Mouse (Mus musculus) cerebellum, adult 11 months (tissue): ENCODE measurements around the gene Gtf2a1.
"Not testable (repeated sequence)": the region's sequence is repeated elsewhere in the genome, so short reads cannot be mapped to it uniquely, and the experiment has no call there.

ENCODE experiments used
- DNase-seq: peaks from one replicate; pipeline ENCODE4 v3.0.0; 2022

The Gtf2a1 gene

DNA sequence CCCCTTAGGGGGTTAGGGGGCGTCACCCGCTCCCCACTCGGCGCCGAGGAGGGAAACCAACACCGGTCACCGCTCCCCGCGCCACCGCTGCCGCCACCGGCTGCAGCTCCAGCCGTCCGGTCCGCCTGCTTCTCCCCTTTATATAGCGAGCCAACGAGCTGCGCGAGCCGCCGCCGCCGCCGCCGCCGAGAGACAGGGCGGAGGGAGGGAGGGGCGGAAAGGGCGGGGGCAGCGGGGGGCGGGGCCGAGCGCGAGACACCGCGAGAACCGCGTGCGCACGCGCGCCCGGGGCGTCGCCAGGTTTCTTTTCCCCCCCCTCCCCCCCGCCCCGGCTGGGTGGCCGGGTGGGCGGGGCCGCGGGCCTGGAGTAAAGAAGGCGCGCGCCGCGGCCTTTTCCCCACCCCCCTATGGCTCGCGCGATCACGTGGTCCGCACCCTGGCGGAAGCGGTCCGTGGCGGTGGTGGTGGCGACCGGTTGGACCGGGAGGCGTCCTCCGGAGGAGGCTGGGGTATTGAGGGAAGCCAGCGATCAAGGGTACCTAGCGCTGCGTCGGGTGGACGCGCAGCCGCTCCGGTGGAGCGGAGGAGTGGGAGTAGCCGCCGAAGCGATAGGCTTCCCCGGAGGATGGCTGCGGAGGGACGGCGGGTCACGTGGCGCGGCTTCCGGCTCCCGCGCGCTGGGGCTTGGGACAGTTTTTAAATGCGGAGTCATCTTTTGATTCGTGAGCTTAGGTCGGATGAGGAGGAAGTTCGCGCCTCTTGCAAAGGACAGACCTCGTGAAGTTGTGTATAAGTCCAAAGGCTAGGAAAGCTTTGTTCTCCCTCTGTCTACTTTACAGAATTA, at the start of gene Gtf2a1:
Gene Gtf2a1 (minus strand): TSS at position 641 of the 844 bp plus-strand sequence.
- DNase-seq, result peak; percentile 95

DNA sequence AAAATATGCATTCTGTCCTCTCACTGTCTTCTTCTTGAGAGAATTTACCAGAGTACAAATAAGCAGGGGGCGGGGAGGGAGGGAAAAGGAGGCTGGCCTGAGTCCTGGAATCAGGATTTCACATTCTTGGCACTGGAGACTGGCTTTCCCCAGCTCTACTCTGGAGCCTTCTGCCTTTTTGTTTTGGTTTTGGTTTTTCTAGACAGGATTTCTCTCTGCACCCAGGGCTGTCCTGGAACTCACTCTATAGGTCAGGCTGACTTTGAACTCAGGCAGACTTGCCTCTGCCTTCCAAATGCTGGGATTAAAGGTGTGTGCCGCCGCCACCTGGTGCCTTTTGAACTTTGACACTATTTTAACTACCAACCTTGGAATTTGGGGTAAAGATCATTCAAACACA, 48.1 kb upstream of the Gtf2a1 start:
- DNase-seq, result no peak

DNA sequence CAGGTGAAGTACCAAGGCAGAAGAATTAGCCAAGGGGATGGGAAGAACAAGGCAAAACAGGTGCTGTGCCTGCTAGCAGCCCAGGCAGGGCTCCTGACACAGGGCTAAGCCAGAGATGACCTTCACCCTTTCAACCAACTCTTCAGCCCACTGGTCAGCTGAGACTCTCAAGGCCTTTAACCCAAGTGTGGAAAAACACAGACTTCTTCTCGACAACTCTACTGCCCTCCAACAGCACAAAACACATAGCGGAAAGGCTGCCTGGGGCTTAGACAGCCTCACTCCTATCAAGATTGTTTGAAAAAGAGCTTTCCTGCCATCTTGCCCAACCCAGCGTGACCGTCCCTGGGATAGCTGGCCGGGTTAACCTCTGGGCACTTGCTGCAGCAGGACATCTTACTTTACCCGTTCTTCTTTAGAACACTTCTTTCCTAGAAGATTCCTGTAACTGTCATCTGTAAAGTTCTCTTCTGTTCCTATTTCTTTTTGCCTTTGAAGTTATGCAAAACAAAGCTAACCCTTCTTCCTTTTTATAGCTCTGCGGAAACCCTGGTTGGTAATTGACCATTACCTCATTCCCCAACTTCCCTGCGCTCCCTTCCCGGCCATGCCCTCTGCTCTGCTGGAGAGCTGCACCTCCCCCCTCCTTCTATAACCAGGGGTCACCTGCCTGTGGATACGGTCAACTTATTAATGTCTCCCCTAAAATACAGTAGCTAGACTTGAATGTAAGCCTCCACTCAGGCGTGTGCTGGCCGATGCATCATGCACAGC, 47.0 kb upstream of the Gtf2a1 start:
- no peak for DNase-seq

DNA sequence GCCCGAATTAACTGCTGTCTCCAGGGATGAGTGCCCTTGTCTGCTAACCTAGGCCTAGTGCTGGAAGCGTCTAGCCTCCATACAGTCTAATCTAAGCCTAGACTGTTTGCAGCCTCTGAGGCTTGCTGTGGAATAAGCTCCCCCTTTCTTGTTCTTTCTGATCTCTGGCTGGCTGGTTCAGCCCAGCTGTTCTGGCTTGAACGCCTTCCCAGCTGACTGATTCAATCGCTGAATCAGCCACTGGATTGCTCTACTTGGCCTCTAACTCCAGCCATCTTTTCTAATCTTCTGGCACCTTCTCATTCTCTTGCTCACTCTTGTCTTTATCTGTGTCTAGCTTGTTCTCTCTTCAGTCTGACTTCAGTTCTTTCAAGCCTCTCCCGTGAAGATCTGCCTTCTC, 36.2 kb upstream of the Gtf2a1 start:
- no peak for DNase-seq

DNA sequence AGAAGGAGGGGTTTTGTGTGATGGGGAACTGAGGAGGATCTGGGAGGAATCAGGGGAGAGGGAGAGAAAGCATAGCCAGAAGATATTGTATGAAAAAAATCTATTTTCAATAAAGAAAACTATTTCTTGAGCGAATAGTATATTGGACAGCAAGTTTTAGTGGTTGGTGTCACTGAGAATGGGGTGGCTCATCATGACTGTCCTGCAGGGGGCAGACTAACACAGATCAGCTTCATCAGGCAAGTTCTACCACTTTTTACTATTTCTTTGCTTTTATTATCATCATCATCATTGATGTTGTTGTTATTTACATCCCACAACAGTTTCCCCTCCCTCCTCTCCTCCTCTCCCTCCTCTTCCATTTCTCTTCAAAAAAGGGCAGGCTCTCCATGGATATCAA, 34.7 kb upstream of the Gtf2a1 start:
- no peak for DNase-seq

DNA sequence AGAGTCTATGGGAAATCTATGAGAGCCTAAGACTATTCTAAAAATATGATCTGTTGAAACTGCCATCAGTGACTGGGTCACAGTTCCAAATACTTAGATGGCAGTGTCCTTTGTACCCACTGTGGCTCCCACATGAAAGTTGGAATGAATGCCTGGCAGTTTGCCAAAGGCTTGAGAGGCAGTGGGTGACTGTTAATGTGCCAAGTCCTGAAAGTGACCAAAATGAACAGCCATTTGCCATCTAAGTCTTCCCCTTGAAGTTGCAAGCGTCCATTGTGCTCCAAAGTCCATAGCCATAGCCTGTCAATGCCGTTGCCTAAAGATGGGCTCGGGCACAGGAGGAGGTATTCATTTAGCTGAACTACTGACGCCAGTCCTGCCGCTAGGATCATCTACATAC, 19.1 kb upstream of the Gtf2a1 start:
- DNase-seq, result no peak

DNA sequence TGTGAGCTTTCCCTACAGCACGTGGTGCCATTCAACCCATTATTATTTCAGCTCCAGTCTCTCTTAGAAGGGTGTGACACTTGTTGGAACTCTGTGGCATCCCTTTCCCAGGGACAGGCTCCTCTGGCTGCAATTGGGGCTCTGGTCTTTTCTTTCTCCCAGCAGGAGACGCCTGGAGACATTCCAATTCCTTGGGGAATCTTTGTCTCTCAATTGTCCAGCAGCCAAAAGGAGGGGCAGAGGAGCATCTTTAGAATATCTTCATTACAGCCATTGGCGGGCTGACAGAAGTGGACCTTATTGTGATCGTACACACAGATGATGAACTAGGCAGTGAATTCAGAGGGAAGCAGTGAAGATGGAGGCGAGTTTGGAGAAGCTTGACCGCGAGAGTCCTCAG, 17.4 kb upstream of the Gtf2a1 start:
- DNase-seq, result no peak

DNA sequence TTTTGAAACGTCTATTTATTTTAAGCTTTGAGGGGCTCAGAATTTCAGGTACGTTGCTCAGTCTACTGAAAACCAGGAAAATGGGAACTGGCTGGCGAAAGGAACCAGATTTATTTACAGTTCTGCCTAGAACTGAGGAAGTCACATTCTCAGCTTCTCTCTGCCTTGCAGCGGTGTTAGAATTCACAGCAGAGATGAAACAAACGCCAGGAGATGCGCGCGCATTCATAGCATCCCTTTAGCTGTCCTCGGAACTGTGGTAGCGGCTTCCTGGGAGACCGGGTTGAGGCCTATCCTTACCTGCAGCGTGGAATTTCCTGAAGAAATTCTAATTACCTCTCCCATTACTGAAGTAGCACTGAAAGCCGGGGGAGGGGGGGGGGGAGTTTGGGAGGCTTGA, 16.4 kb upstream of the Gtf2a1 start:
- DNase-seq, result no peak

DNA sequence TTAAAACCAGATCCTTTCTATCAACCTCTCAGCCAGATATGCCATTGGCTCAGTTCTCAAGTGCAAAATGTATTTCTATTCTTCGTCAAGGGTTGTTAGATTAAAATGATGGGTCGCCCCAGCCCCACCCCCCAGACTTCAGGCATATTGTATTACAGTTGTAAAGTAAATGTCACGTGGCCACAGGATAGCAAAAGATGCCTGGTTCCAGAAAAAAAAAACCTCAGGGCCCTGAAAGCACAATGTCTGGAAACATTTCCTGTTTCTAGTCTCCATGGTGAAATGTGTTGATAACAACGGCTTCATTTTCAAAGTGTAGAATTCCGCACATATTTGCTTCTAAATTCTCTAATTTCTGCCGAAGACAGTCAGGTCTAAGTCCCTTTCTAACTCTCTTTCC, 14.3 kb upstream of the Gtf2a1 start:
- DNase-seq, result no peak

DNA sequence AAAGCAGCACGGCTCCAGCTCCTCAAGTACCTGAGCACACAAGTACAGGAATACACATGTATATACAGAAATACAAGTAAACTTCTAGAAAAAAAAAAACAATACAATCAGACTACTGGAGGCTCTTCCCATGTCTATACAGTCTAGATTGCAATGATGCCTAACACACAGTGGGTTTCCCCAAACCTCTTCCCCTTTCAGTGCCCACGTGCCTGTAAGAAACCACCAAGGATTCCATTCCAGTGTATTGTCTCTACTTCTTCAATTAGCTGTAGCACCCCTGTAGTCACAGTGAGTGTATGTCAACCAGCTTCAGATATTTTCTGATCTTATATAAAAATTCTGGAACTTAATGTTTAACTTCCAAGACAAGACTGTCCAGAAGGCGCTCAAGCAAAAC, 1.8 kb upstream of the Gtf2a1 start:
- DNase-seq, result no peak

DNA sequence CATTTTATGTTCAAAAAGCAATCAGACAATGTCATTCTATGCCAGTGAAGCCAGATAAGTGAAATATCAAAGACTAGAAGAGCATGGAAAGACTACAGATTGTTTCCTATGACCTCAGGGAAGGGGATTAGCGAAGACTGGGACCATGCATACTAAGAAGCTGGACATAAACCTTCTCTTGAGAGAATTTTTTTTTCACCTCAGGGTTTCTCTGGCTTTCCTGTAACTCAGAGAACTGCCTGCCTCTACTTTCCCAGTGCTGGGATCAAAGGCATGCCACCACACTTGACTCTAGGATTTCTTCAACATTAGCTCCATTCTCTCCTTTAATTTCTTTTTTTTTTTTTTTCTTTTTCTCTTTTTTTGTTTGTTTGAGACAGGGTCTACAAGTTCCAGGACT, 904 bp upstream of the Gtf2a1 start:
- DNase-seq, result no peak

DNA sequence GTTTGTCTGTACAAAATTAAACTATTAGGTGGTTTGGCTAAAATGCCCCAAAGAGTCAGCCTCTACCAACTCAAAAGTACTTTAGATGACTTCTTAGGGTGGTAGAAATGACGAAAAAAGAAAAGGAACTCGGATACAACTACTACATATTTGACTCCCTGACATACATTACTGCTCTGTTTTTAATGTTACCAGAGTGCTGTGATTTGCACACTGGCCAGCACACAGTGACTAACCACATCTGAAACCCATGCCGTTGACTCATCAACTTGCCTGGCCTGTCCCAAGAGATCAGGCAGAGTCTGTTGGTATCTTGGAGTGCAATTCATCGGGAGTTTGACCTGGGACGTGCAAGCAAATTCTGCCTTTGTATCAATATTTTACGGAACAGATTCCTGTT, 429 bp upstream of the Gtf2a1 start:
- peak; percentile 20 for DNase-seq

DNA sequence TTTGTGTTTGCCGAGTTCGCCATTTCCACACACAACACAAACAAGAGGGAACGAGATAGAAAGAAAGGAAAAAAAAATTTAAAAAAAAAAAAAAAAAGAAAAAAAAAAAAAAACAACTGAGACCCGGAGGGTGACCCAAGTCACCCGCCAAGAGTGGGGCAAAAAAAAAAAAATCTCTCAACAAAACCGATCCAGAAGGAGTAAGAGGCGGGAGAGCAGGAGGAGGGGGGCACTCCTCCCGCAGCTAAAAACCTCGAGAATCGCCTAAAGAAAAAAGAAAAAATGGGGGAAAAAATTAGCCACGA, 793 bp downstream of the Gtf2a1 start:
- DNase-seq, result no peak

DNA sequence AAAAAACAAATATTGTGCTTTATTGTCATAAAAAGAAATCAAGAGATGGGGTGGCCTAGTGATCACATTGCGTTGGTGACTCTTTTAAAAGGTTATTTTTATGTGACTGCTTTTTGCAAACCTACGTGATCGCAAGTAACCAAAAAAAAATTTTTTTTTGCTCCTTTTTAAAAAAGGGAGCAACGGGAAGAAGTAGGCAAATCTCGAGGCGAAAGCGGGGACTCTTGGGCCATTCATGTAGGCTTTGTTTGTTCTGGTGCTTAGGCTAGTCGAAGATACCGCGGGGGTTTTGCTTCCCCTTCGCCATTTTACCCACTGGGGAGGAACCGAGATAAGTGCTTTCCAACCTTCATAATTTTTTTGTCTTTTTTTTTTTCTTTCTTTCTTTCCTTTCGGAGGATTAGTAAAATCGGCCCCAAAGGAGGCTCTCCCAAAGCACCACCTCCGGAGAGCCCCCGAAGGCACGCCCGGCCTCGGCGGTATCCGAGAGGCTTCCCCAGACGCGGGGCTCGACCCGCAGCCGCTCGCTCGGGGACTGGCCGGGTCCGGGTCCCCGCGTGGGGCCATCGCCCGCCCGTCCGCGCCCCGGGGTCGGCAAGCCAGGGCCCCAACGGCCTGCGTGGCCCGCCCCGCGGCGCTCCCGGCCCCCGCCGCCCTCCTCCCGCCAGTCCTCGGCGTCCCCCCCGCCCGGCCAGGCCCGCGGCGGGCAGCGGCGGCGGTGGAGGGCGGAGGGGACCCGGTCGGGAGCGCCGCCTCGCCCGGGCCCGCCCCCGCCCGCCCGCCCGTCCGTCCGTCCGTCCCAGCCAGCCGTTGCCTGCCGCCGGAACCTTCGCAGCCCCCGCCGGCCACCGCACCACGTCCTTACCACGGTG, 1.4 kb downstream of the Gtf2a1 start:
- DNase-seq, result peak; percentile 70

DNA sequence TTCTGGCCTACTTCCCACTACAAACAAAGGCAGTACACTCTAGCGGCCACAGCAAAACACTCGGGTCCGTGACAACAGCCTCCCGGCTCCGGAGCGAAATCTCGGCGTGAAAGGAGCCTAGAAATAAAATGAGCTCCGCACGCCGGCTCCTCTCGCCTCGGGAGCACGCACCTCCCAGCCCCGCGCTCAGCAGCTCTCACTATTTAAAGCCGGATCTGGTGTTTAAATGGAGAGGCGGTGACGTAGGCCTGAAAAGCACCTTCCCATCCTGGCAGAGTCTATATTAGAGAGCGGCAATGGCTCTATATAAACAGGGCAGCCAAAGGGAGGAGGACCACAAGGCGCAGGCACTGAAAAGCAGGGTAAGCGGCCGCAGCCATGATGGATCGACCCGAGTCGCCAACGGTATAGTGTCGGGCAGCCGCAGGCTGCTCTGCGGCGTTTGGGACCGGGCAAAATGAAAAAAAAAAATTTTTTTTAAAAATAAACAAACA, 2.1 kb downstream of the Gtf2a1 start:
- DNase-seq, result peak; percentile 89

DNA sequence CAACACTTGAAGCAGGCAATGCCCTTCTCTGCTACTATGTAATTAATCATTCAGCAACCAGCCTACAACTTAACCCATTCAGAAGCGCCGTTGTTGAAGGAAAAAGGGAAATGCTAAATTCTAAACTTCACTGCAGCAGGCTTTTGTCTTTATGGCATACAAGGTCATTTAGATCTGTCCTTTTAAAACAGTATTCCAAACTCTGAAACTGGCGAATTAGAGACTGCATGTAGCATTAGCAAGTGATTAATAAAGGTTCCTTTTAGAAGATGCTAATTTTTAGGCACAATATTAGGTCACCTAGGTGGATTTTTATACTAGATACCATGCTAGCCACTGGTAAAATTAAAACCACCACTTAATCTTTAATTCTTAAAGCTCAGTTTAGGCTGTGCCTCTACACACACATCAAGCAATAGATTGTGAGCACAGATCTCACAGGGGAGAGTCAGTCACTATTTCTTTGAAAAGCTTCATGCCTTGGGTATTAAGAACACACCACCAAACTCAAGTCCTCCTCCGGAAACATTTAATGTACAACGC, 2.7 kb downstream of the Gtf2a1 start:
- DNase-seq, result no peak

DNA sequence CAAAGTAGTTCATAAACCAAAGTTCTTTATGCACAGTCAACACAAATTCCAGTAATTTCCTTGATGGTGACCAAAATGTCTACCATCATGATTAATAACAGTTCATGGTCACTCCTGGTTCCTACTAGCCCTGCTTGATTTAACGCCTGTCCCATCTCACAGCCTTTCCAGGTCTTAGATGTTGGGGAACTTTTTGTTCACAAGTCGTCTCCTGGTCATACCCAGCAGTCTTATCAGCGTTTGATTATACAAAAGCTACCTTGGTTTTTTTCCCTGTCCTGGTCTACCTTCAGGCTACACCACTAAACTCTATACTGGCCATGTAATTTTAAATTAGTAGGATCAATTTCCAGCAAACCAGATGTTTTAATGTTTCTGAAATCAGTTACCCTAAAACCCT, 3.2 kb downstream of the Gtf2a1 start:
- DNase-seq, result no peak

DNA sequence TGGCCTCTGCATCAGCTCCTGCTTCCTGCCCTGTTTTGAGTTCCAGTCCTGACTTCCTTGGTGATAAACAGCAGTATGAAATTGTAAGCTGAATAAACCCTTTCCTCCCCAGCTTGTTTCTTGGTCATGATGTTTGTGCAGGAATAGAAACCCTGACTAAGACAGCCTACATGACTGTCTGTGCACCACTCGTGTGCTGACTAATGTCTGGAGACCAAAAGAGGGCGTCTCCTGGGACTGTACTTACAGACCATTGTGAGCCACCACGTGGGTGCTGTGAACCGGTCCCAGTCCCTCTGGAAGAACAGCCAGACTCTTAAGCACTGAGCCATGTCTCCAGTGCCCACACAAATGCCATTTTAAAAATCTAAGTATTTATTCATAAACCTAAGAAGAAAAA, 4.5 kb downstream of the Gtf2a1 start:
- not testable (repeated sequence) for DNase-seq

DNA sequence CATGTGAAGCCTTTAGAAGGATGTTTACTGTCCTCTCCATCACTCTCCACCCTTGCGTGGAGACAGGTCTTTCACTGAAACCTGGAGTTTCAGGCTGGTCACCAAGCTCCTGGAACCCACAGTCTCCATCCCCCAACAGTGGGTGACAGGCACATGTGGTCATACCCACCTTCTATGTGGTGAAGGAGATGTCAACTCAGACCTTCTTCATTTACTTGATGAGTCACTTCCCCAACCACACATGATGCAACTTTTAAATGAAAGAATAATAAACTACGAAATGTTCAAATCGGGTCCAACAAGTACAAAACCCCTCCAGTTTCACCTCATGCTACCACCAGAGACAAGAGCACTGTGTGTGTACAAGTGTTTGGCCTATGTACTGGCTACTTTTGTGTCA, 5.1 kb downstream of the Gtf2a1 start:
- no peak for DNase-seq

DNA sequence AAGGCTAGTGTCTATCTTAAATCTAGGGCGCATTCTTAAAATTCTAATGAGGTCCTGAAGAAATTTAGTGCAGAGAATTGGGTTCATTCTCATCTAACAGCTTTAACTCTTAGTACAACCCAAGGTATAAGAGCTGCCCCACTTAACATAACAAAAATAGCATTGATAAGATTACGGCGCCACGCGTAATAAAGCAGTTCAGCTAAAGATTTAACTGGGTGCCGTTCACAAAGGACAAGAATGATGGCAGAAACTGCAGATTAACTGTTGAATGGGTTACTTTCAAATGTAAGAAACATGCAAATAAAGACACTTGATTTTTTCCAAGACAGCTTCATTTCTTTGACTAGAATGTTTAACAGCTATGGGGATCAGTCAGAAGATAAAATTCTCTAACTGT, 6.9 kb downstream of the Gtf2a1 start:
- DNase-seq, result no peak

DNA sequence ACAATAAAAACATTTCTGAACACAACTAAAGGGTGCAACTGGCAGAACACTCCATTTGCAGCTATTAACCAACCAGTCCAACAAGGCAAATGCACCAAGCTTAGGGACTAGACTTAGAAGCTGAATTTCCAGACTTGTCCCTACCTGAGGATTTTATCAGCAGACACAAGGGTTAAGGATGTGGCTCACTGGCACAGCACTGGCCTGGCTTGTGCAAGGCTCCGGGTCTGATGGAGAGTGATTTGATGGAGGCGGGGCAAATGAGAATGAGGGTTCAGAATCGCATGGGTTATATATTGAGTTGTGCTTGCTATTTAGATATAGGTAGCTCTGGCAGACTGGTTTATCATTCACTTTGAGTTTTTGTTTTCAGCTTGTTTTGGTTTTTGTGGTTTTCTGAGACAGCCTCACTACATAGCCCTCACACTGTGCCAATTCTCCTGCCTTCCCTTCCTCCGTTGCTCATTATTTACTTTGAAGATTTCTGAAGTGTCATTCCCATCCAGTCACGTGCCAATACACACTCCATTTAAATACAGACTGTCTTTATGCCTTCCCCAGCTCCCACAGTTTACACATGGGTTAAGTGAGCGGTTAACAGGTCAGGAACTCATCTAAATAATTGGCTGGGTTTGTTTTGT, 7.8 kb downstream of the Gtf2a1 start:
- no peak for DNase-seq

DNA sequence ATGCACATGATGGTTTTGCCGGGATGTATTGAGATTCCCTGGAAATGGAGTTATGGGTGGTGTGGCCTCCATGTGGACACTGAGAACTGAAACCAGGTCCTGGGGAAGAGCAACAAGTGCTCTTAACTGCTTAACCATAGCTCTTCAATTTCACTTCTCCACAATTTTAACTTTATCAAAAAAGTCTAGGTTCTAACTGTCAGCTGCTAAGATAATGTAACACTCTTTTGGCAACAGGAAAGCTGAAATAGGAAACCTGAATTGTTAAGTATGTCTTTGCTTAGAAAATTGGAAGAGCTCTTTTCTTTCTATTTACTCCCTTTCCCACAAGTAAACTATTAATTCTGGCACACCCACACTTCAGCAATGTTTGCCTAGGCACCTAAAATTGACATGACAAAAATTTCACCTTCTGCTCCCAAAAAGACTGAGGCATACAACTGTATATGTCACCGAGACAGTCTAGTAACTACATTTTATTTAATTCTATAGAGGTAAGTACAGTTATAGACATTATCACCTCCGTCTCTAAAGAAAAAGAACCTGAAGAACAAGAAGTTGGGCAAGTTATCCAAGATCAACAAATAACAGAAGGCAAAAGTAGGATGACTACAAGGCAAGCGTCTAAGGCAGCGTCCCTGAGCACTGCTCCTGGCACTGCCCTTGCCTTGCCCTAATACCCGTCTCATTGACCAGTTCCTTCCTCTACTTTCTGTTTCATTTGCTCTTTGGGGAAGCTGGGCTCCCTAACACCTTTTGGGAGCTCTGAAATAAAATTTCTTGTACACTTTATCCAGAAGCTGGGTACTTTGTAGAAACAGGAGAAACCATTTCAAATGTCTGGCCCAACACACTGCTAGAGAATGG, 8.8 kb downstream of the Gtf2a1 start:
- DNase-seq, result no peak
